Mouse (Mus musculus) liver, embryonic 12.5 days (tissue): ENCODE results near the gene Wdfy3. TPM values are rescaled to one million over a fixed set of nuclear protein-coding genes. Genes with fewer than 3 reads are reported as not detected.

Source experiments
- ATAC-seq: fragments of 200-750 bp; cut with Nextera tagmentation; 2 replicates; pipeline ENCODE4 v1.8.0; 2017; ENCODE audit warnings: moderate number of reproducible peaks, mild to moderate bottlenecking, moderate library complexity
- H3K27ac ChIP-seq: fragments of 300-500 bp; sonication (generic); 2 replicates; pipeline ENCODE4 v1.5.1; 2016; ENCODE audit warnings: mild to moderate bottlenecking
- H3K27me3 ChIP-seq: fragments of 300-500 bp; sonication (generic); replicated peaks from 2 replicates; pipeline ENCODE4 v1.6.1; 2016; ENCODE audit warnings: mild to moderate bottlenecking, moderate library complexity
- H3K36me3 ChIP-seq: fragments of 300-500 bp; sonication (generic); 2 replicates; pipeline ENCODE4 v1.6.1; 2016; ENCODE audit warnings: mild to moderate bottlenecking, moderate library complexity
- H3K4me1 ChIP-seq: fragments of 300-500 bp; sonication (generic); 2 replicates; pipeline ENCODE4 v1.6.1; 2016
- H3K4me2 ChIP-seq: fragments of 300-500 bp; sonication (generic); 2 replicates; pipeline ENCODE4 v1.6.1; 2016; ENCODE audit warnings: mild to moderate bottlenecking, moderate library complexity
- H3K4me3 ChIP-seq: fragments of 300-500 bp; sonication (generic); 2 replicates; pipeline ENCODE4 v1.5.1; 2016; ENCODE audit warnings: mild to moderate bottlenecking, moderate library complexity
- H3K9ac ChIP-seq: fragments of 300-500 bp; sonication (generic); 2 replicates; pipeline ENCODE4 v1.6.1; 2016; ENCODE audit warnings: mild to moderate bottlenecking, moderate library complexity
- H3K9me3 ChIP-seq: fragments of 300-500 bp; sonication (generic); replicated peaks from 2 replicates; pipeline ENCODE4 v1.6.1; 2016; ENCODE audit warnings: mild to moderate bottlenecking, moderate library complexity
- WGBS: fragments of 180-500 bp; shearing (Covaris S2); methylation state at CpG from one replicate; pipeline ENCODE4 v1.1.7; 2016; ENCODE audit not compliant: insufficient replicate concordance; 5-methylcytosine and 5-hydroxymethylcytosine counted together
- polyA plus RNA-seq: library from polyadenylated mRNA; unstranded; fragments of >200 nt; fragmentation: Nextera tagmentation; extraction: Ambion mirVana; gene quantifications from 2 replicates; pipeline ENCODE4 v1.2.1, GENCODE M21; 2016

The Wdfy3 gene
- polyA plus RNA-seq, 1 experiment from 2014 or later = 7.4 TPM

DNA sequence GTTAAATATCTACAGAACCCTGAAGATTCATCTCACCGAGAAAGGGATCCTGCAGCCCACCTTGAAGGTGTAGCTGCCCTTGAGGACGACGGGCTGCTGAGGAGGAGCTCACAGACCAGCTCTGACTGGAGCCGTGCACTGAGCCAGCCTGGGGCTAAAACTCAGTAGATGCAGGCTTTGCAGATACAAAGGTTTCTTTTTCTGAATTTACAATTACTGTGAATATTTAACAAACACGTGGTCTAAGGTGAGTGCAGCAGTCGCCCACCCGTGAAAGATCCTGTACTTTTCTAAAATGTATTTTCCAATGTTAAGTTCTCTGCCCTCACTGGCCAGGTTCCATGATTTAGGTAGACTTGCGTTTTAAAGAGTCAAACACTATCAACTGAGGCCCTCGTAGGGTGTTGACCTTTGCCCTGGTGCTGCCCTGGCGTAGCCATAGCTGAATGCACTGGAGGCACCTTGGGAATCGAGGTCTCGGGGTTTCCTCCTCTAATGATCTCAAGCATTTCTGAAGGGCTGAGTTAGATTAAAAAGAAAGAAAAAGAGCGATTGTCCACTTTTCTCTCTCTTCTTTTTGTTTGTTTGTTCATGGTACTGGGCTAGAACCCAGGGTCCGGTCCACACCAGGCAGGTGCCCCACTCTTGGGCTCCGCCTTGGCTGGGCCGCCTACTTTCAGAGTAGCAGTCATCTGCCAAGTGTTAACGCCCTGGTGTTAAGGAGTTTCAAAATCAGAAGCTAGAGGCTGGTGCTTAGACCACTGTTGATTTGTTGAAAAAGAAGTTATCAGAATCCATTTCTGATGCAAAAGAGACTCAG, 248.0 kb downstream of the Wdfy3 start:
- 65% methylated on average over 17 of the region's 17 CpGs for WGBS

GRCm38 (mm10) chr5:101821052-101821451, 248.7 kb downstream of the Wdfy3 start:
- ATAC-seq = no peak
- H3K9me3 ChIP-seq = no peaks in the 10 kb centered on the region
- WGBS = 56% methylated on average over 8 of the region's 8 CpGs

More for the DNA sequence above, 248.0 kb downstream of the Wdfy3 start:
- no peaks in the 10 kb centered on the region for H3K36me3 ChIP-seq
- ATAC-seq = no peak
- H3K9me3 ChIP-seq = no peaks in the 10 kb centered on the region
- H3K4me1 ChIP-seq = peaks cover 21% of the 10 kb centered on the region
- H3K4me3 ChIP-seq = no peak overlapping the region
- H3K9ac ChIP-seq = no peak overlapping the region
- no peak overlapping the region for H3K4me2 ChIP-seq
- H3K27ac ChIP-seq = no peak overlapping the region
- peaks cover 37% of the 10 kb centered on the region; the same call in 1 of the 2 replicates for H3K27me3 ChIP-seq

GRCm38 (mm10) chr5:101819844-101820243, 249.9 kb downstream of the Wdfy3 start:
- no peak overlapping the region for H3K27ac ChIP-seq

More at GRCm38 (mm10) chr5:101821052-101821451, 248.7 kb downstream of the Wdfy3 start:
- Histone ChIP-seq H3K4me3 (no peak overlapping the region), H3K27me3 (peaks cover 37% of the 10 kb centered on the region; the same call in 1 of the 2 replicates), H3K27ac (no peak overlapping the region), H3K9ac (no peak overlapping the region), H3K4me2 (no peak overlapping the region), H3K4me1 (peaks cover 14% of the 10 kb centered on the region), H3K36me3 (no peaks in the 10 kb centered on the region)

DNA sequence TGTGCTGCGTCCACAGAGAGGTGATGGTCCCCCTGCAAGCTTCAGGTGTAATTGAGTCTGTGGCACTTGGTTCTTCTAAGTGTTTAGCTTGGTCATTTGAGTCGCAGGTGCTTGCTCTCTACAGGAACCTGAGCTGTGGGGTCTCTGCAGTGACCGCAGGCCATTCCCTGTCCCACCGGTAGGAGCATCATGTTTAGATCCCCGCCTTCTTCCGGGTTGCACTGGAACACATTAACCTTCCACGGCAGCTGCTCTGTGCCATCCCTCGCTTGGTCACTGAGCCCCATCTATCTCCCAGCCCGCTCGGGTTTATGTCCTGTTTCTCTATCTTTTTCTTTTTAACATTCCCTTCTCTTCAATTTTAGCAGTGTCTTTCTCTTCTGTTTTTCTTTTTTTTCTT, 250.5 kb downstream of the Wdfy3 start:
- Histone ChIP-seq H3K9me3 (no peaks in the 10 kb centered on the region), H3K4me3 (no peak overlapping the region), H3K4me1 (peaks cover 4% of the 10 kb centered on the region; the same call in 1 of the 2 replicates), H3K9ac (no peak overlapping the region), H3K27ac (no peak overlapping the region), H3K36me3 (no peaks in the 10 kb centered on the region), H3K27me3 (peaks cover 34% of the 10 kb centered on the region; the same call in 1 of the 2 replicates), H3K4me2 (no peak overlapping the region)
- WGBS = 56% methylated on average over 10 of the region's 10 CpGs
- ATAC-seq = no peak

More at GRCm38 (mm10) chr5:101819844-101820243, 249.9 kb downstream of the Wdfy3 start:
- Histone ChIP-seq H3K36me3 (no peaks in the 10 kb centered on the region), H3K27me3 (peaks cover 37% of the 10 kb centered on the region; the same call in 1 of the 2 replicates), H3K4me3 (no peak overlapping the region), H3K9me3 (no peaks in the 10 kb centered on the region), H3K4me2 (no peak overlapping the region), H3K9ac (no peak overlapping the region), H3K4me1 (peaks cover 4% of the 10 kb centered on the region; the same call in 1 of the 2 replicates)
- no peak for ATAC-seq
- WGBS = 45% methylated on average over 7 of the region's 7 CpGs

GRCm38 (mm10) chr5:101816822-101817221, 252.9 kb downstream of the Wdfy3 start:
- no peak overlapping the region for H3K4me2 ChIP-seq
- H3K27ac ChIP-seq = no peak overlapping the region
- H3K27me3 ChIP-seq = peaks cover 17% of the 10 kb centered on the region; the same call in 1 of the 2 replicates
- H3K4me1 ChIP-seq = peaks cover 4% of the 10 kb centered on the region; the same call in 1 of the 2 replicates
- H3K9ac ChIP-seq = no peak overlapping the region
- ATAC-seq = no peak
- no peak overlapping the region for H3K4me3 ChIP-seq
- no peaks in the 10 kb centered on the region for H3K9me3 ChIP-seq
- H3K36me3 ChIP-seq = no peaks in the 10 kb centered on the region
- 44% methylated on average over 7 of the region's 7 CpGs for WGBS

- no peak overlapping the region for H3K9ac ChIP-seq
- no peak overlapping the region for H3K27ac ChIP-seq
- WGBS = 68% methylated on average over 6 of the region's 6 CpGs
- no peaks in the 10 kb centered on the region for H3K9me3 ChIP-seq
- H3K4me2 ChIP-seq = no peak overlapping the region
- H3K27me3 ChIP-seq = no peaks in the 10 kb centered on the region
- no peaks in the 10 kb centered on the region for H3K36me3 ChIP-seq
- ATAC-seq = no peak
- no peak overlapping the region for H3K4me3 ChIP-seq
- H3K4me1 ChIP-seq = no peaks in the 10 kb centered on the region
These were observed 258.2 kb downstream of the Wdfy3 start for GRCm38 (mm10) chr5:101811296-101812169.

GRCm38 (mm10) chr5:101802358-101803022, 267.2 kb downstream of the Wdfy3 start:
- Histone ChIP-seq H3K27me3 (no peaks in the 10 kb centered on the region), H3K27ac (no peak overlapping the region), H3K4me2 (no peak overlapping the region), H3K9ac (no peak overlapping the region), H3K4me3 (no peak overlapping the region), H3K9me3 (no peaks in the 10 kb centered on the region), H3K4me1 (no peaks in the 10 kb centered on the region), H3K36me3 (no peaks in the 10 kb centered on the region)
- WGBS = 65% methylated on average over 9 of the region's 9 CpGs
- ATAC-seq = no peak

- no peak for ATAC-seq
- Histone ChIP-seq H3K27me3 (no peaks in the 10 kb centered on the region), H3K4me3 (no peak overlapping the region), H3K9me3 (no peaks in the 10 kb centered on the region), H3K27ac (no peak overlapping the region), H3K36me3 (no peaks in the 10 kb centered on the region), H3K4me1 (no peaks in the 10 kb centered on the region), H3K4me2 (no peak overlapping the region), H3K9ac (no peak overlapping the region)
- 66% methylated on average over 2 of the region's 2 CpGs for WGBS
These were observed 267.8 kb downstream of the Wdfy3 start for GRCm38 (mm10) chr5:101801891-101802290.

DNA sequence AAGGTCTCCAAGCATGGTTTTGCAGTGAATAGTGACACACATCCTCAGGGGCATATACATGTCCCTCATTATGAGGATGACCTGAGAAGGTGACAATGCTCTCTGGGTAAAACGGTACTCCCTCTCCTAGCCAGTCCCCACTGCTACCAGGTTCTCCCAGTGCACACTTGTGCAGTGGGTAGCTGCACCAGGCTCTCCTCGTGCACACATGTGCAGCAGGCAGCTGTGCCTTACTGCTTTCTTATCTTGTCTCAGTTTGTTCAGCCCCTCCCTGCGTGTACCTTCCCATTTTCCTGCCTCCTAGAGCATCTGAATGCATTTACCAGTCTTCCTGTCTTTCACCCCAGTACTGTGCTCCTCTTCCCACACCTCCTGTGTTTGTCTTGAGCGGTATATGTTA, 277.1 kb downstream of the Wdfy3 start:
- Histone ChIP-seq H3K27me3 (no peaks in the 10 kb centered on the region), H3K27ac (no peak overlapping the region), H3K4me2 (no peak overlapping the region), H3K9ac (no peak overlapping the region), H3K4me1 (no peaks in the 10 kb centered on the region), H3K4me3 (no peak overlapping the region), H3K9me3 (no peaks in the 10 kb centered on the region), H3K36me3 (no peaks in the 10 kb centered on the region)
- no peak for ATAC-seq
- 35% methylated on average over 4 of the region's 4 CpGs for WGBS

DNA sequence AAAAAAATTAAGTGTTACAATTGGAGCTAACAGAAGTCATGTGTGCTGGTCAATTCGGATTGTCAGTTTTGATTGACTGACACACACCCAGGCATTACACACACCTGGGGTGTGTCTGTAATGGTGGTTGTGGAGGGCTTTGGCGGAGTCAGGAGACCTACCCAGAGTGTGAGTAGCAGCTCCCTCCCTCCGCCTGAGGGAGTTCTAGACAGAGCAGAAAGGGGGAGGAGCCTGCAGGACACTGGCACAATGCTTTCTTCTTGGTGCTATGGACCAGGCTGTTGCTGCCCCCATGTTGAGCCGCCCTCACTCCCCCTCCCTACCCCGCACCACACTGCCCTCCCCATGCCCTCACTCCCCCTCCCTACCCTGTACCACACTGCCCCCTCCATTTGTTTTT, 279.2 kb downstream of the Wdfy3 start:
- no peaks in the 10 kb centered on the region for H3K27me3 ChIP-seq
- ATAC-seq = peak; percentile 52; the same call in 1 of the 2 replicates

GRCm38 (mm10) chr5:101789770-101790169, 280.0 kb downstream of the Wdfy3 start:
- no peak overlapping the region for H3K4me2 ChIP-seq
- no peaks in the 10 kb centered on the region for H3K36me3 ChIP-seq
- H3K27ac ChIP-seq = no peak overlapping the region
- H3K4me1 ChIP-seq = no peaks in the 10 kb centered on the region
- H3K9me3 ChIP-seq = no peaks in the 10 kb centered on the region
- no peak overlapping the region for H3K9ac ChIP-seq
- H3K4me3 ChIP-seq = no peak overlapping the region
- ATAC-seq = no peak
- no peaks in the 10 kb centered on the region for H3K27me3 ChIP-seq

More for the DNA sequence above, 279.2 kb downstream of the Wdfy3 start:
- 54% methylated on average over 5 of the region's 5 CpGs for WGBS
- no peak overlapping the region for H3K4me3 ChIP-seq
- no peaks in the 10 kb centered on the region for H3K9me3 ChIP-seq
- no peak overlapping the region for H3K27ac ChIP-seq
- no peak overlapping the region for H3K9ac ChIP-seq
- H3K36me3 ChIP-seq = no peaks in the 10 kb centered on the region
- no peaks in the 10 kb centered on the region for H3K4me1 ChIP-seq
- no peak overlapping the region for H3K4me2 ChIP-seq
